Mouse (Mus musculus) layer of hippocampus, adult 9-10 months (tissue): ENCODE data around the gene Aar2.
"Not testable (repeated sequence)": the region's sequence is repeated elsewhere in the genome, so short reads cannot be mapped to it uniquely, and the experiment has no call there.

Source experiments
- DNase-seq: peaks from one replicate; pipeline ENCODE4 v3.0.0; 2022; ENCODE audit warnings: low spot score

Gene Aar2

DNA sequence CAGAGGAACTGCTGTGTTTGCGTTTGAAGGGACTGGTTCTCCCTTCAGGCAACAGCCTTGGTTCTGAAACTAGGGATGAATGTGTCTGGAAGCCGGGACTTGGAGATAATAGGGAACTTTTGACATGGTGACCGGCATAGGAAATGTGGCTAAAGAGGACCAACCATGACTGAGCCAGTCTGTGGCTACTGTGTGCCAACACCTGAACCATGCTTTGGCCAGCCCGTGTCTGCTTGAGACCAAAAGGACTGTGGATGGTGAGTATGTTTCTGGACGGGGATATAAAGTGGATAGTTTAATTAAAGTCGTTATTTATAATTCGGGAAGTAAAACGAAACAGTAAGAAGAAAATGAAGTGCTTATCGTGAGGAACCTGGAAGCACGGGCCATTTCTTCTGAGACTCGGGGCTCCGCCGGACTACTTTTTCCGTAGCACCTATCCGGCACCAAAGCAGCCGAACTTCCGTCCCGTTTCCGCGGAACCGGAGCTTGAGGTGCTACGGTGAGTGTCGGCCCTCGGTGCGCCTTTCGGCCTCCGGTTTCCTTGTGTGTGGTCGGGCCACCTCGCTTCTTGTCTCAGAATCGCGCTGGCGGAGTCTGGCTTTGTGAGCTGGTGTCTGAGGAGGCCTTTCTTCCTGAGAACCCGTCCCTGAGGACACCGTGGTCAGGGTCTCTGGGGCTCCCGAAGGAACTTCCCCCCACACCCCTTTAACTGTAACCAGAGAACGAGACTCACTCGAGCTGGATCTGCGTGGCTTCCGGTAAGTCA is at the start of gene Aar2:
Gene Aar2 (plus strand): TSS at position 462 of the 769 bp plus-strand sequence.
- peak; percentile 32 for DNase-seq

DNA sequence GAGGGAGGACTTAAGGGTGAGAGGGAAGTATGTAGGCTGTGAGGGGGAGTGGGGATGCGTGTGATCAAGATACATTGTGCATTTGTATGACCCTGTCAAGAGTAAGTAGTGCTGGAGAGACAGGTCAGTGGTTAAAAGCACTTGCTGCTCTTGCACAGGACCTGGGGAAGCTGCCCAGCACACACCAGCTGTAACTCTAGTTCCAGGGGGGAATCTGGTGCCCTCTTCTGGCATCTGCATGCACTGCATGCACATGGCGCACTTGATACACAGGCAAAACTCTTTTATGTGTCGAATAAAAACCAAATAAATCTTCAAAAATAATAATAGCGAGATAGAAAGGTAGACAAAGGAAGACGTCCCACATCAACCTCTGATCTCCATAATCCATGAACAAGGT is 49.5 kb upstream of the Aar2 start:
- DNase-seq: no peak

DNA sequence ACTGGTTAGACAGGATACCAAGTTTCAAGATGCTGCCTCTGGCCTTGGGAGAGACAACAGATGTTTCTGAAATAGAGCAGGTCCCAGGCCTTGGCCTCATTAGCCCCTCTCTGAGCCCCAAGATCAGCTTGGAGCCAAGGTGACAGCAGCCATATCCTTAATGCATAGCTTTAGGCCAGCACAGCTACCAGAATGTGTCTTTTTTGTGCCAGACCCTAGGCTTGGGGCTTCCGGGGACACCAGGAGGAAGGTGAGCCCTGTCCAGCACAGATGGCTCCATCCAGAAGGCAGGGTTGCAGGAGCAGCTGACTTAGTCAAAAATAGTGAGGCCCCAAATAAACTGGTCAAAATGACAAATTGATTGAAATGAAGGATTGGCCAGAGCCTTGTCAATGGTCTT is 46.4 kb upstream of the Aar2 start:
- no peak for DNase-seq

DNA sequence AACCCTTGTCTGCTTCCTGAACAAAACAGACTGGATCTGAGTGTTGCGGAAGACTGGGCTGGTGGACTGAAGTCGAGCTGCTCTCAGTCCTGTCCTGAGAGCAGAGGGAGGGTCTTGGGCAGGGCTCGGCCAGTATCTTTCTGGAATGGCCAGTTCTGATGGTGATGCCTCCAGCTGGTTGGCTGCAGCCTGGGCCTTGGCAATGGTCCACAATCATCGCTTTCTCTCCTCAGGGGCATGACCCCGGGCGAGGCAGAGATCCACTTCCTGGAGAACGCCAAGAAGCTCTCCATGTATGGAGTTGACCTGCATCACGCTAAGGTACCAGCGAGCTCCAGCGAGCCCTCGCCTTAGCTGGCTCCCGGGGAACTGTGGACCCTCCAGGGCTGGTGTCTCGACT is 41.9 kb upstream of the Aar2 start:
- no peak for DNase-seq

DNA sequence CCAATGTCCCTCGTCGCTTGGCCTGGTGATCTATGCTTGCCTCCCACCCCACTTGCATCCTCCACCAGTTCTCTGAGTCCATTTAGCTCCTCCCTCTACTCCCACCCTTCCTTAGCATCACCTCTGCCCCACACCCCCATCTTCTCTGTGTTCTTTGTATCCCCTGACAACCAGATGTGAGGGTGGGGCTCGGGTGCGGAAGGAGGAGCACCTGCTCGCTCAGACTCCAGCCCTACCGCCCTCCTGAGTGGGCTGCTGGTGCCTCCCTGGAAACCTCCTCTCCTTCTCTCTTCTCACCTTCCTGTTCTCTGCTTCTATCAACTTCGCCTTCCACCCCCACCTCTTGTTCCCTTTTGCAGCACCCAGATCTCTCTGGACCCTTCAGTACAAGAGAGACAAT is 35.4 kb upstream of the Aar2 start:
- no peak for DNase-seq

DNA sequence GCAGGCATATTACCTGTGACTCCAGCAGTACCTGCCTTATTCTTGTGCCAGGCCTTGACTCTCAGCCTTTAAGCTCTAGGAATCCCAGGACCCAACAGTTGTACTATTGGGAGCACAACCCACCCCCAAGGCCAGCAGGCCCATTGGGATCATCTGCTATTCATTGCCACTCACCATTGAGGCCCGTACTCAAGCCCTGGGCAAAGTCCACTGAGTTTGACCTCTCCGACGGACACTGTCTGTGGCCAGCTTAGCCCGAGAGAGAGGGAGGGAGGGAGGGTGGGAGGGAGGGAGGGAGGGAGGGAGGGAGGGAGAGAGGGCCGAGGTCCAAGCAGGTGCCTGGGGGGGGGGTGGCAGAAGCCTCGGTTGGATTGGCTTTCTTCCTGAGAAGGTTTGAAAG is 34.8 kb upstream of the Aar2 start:
- no peak for DNase-seq

DNA sequence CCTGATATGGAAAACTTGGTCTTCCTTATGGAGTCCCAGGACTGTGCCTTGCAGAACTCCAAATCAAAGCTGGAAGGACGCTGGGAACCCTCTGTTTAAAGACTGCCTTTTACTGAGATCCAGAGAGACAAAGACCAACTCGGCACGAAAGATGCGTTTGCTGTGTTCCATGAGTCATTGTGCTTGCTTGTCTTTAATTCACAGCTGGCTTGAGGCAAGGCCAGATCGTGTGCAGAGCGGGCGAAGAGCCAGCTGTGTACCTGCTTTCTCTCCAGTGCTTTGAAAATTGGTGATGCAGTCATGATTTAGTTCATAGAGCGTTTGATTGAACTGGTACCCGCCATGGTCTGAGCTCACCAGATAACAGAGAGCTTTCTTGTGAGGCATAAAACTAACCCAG is 32.3 kb upstream of the Aar2 start:
- no peak for DNase-seq

DNA sequence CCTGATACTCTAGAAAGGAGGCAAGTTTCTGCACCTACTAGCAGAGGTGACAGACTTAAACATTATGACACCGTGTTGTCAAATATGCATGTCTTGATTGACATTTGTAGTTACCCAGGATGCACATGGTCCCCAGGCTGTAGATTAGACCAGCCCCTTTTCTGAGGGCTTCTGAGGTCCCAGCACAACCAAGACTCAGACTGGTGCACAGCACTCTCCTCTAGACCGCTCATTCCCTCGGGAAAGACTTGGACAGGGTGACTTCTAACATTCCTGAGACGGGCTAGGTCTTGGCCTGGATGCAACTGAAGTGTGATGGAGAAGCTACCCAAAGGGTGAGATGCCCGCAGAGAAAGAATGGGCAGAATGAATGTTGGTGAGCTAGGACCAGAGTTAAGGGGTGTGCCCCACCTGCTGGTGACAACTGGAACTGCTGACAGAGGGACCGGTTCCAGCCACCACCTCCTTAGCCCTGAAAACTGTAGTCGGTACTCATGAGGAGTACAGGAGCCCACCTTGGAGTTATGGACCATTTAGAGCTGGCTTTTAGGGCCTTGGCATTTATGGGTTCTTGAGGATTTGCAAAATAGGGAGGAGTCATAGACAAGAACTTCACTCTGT is 31.7 kb upstream of the Aar2 start:
- peak; percentile 80 for DNase-seq

DNA sequence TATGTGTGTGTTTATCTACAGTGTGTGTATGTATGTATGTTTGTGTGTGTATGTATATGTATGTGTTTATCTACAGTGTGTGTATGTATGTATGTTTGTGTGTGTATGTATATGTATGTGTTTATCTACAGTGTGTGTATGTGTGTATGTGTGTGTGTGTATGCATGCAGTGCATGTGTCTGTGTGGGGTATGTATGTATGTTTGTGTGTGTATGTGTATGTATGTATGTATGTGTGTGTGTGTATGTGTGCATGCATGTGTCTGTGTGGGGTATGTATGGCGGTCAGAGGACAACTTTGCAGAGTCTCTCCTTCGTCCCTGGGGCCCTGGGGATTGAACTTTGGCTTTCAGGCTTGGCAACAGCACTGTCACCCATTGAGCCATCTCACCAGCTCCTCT is 30.7 kb upstream of the Aar2 start:
- DNase-seq: not testable (repeated sequence)

DNA sequence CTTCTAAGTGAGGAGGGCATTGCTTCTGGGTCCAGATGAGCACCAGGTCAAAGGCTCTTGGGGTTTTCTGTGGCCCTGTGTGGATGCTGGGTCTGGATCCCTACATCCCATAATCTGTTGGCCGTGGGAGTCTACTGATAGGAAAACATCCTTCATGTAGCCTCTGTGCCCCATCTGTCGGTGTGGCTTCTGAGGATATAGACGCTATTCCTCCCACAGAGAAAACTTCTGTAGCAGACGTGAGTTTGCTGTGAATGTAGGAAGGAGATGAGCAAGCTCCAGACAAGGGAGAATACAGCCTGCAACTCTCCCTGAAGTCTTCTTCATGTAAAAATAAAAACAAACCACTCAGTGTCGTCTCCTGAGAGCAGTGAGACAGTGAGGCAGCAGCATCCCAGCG is 29.1 kb upstream of the Aar2 start:
- no peak for DNase-seq

DNA sequence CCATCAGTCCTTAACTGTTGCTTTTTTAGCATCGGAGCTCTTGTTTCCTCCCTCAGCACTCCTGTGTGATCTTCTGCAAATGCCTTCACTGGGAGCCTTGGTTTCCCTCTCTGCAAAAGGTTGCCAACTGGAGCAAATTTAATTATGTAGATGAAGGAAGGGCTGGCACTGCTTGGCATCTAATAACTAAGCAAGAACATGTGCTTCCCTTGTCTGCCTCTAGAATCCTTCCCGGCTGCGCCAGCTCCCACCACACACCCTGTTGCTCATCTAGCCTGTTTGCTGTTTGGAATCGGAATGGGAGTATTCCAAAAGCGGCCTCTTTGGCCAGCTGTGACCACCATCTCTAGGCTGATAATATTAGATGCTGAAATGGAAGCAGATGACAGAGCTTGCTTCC is 27.8 kb upstream of the Aar2 start:
- DNase-seq: no peak

DNA sequence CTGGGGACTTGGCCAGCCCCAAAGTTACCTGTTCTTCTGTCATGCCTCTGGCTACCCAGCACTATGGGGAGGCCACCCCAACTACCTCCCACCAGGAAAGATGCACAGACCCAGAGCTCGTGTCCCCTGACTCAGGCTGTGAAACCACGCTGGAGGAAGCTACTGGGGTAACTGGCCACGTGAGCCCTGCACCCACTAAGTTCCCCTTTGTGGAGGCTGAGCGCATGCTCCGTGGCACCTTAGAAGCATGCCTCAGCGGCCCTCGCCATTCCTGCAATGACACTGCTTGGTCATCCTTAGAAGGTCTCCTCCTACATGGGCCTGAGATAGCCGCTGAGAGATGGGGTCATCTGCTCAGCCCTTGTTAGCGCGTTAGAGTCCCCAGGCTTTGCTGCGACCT is 24.4 kb upstream of the Aar2 start:
- no peak for DNase-seq

DNA sequence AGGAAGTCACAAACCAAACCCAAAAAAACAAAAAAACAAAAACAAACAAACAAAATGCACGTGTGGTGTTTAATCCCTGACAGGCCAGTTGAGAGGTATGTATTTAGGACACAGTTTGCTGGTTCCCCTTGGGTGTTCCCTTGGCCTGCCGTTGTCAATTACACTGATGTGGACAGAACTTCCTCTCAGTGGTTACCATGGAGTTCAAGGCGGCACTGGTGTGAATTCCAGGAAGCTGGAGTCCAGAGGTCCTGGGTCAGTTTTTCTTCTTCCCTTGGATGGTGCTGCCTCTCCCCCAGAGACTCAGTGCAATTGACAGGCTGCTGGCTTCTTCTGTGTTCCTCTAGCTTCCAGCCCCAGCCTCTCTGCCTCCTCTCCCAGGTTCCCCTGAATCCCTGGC is 23.3 kb upstream of the Aar2 start:
- no peak for DNase-seq

DNA sequence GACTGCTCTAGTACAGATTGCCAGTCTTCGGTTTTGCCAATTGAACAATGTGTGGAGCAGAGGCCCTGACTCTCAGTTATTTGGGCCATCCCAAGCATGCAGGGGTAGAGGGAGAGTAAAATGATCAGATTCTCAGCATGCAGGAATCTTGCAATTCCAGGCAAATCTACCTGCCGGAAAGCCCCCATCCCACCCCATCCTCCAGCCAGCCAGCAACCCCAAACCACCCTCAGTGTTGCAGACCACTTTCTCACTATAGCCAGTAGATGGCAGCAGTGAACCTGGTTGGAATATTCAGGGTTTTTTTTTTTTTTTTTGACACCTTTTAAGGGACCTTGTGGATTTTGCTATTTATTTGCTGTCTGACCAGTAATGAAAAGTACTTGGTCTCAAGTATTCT is 17.7 kb upstream of the Aar2 start:
- no peak for DNase-seq

DNA sequence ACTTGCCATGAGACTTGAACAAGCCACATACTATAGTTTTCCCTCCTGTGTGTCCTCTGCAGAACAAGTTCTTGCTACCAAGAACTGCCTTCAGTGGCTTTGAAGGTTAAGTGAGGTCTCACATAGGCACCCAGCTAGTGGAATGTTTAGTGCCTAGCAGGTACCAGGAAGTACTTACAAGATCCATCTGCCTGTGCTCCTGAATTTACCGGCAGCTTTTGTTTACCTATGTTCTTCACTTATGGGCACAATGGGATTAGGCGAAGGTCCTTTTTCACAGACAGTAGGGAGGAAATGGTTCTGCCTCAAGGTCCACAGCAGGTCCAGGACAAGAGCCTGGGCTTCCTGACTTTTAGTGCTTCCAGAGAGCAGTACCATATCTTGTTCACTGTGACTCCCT is 14.2 kb upstream of the Aar2 start:
- no peak for DNase-seq

DNA sequence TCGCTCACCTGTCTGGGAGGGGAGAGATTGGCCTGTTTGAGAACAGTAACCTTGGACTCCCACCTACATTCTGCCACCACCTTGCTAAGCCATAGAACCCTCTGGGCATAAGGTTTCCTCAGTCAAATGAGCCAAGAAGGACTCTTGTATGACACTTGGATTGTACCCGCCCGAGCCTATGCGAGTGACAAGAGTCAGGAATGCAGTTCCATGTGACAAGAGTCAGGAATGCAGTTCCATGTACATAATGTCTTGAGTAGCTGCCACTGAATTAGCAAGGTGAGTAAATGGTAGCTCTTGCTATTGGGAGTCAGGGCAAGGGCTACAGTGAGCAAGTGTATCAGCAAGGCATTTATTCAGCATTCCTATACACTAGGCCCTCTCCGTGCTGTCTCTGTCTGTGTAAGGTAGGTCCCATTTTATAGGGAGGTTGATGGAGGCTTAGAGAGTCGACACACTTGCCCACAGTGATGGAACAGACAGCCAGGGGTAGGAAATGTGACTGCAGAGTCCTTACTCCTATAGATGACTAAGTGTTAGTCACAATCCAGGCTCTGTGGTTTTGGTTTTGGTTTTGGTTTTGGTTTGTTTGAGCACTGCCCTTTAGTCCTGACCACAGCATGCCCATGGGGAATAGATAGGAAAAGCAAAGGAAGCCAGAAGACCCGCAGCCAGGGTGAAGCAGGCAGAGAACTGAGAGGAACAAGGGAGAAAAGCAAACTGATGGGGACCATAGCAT is 8.4 kb upstream of the Aar2 start:
- no peak for DNase-seq

DNA sequence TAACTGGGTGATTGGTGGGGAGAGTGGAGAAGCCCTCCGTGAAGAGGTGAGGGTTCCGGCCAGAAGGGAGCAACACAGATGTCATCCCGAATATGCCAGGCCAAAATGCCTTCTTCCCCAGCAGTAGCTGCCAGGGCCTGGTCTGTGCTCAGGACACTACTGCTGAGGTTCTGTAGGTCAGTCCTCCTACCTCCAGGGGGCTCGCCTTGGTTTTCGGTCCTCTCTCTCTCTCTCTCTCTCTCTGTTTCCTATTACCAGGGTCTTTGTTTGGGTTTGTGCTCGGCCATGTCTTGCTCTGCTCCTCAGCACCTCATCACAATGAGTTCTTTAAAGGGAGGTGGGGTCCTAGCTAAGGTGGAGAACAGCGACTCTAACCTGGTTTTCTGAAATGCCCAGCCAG is 6.4 kb upstream of the Aar2 start:
- no peak for DNase-seq

DNA sequence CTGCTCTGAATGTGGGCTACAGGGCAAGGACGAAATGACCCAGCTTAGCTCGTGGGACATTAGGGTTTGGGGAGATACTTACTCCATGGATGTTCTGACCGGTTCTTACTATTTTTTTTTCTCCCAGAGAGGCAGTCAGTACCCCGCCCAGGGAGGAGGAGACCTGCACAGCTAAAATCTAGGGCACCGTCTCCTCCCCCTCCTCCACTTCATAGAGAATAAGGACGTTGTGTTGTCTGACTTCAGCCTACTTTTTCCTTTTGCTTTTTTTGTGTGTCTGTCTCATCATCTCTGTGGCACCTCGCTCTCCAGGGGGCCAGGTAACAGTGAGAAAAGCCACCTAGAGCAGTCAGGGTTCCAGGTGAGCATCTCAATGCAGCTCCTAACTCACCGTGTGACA is 5.0 kb upstream of the Aar2 start:
- DNase-seq: no peak

DNA sequence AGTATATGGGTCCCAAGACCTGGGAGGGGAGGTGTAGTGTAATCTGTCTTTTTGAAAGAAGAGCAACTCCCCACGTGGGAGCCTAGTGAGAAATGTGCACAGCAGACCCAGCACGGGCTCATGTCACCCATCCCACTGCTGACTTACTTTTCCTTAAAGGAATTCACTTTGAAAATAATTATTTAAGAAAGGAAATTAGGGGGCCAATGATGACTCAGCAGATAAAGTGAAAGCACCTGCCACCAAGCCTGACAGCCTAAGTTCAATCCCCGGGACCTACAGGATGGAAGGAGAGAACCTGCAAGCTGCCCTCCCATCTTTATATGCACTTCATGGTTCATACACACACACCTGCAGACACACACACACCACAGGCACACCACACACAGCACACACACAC is 3.6 kb upstream of the Aar2 start:
- DNase-seq: no peak

DNA sequence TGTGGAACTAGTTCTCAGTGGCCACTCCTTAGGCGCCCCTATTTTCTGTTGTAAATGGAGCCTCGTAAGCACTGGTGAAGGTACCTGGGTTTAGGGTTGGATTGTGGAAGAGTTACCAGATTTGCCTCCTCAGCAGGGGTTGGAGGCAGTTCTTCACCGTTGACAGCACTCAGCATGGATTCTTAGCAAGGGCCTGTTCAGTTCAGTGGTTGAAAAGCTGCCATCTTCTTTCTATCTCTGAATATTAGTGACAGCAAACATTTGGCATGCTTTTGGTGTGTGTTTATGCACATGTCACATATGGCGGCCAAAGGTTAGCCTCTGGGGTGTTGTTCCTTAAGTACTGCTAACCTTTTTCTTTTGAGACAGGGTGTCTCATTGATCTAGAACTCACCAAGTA is 5.0 kb downstream of the Aar2 start:
- DNase-seq: no peak

DNA sequence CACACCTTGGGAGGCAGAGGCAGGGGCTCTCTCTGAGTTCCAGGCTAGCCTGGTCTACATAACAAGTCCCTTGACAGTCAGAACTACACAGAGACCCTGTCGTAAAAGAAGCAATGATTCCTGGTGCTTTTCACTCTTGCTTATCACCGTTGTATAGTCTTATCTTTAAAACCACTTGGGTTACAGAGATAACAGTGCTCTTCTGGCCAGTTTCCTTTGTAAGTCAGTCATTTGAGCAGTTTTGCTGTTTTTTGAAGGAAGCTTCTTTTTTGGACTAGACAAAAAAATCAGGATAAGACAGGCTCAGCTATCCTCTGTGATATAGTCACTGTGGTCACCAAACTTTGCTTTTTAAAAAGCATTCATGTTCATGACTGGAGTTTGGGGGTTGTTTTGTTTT is 14.4 kb downstream of the Aar2 start:
- no peak for DNase-seq

DNA sequence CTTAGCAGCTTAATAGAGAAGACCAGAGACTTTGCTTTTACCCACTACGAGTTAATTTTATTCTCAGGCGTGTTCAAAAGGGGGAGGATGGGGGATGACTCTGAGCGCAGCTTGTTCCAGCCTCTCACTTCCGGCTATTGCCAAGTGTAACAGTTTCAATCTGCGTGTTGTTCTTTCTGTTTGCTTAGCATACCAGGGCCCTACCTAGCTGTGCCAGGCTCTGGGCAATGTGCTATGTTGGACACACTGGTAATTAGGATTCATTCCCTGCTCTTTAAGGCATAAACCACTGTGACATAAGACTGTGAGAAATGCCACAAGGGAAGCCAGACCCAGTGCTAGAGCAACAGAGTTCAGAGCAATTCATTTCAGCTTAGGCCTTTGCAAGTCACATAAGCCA is 16.2 kb downstream of the Aar2 start:
- DNase-seq: no peak

DNA sequence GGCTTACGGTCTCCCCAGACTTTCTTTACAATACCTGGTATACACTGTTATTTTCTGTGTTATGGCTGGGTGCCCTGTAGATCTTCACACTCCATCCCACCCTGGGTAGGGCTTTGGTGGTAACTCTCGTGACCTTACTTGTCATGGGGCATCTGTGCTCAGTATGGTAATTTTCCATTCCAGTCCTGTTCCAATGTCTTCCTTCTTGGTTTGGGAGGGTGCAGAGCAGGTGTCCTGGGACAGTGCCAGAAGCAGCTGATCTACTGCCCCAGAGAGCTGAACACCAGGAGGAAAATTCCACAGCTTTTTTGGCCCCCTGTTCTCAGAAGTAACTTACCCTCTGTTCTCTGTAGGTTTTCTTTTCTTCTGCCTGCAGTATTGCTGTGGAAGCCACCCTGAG is 19.1 kb downstream of the Aar2 start:
- no peak for DNase-seq

DNA sequence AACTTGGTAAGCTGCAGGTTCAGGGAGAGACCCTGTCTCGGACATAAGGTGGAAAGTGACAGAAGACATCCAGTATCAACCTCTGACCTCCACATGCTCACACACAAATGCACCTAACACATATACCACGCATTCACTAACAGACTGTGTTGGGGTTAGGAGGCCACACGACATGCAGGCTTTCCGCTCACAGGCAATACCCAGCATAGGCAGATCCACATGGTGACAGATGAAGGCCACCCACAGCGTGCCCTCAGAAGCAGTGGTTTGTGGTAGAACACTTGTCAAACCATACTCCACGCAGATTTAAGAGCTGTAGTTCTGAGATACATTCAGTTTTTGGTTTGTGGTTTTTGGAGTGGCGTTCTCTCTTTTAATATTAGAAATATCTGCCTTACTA is 21.3 kb downstream of the Aar2 start:
- no peak for DNase-seq
